Mouse (Mus musculus): ENCODE data around the gene Cdc42se1.

DNA sequence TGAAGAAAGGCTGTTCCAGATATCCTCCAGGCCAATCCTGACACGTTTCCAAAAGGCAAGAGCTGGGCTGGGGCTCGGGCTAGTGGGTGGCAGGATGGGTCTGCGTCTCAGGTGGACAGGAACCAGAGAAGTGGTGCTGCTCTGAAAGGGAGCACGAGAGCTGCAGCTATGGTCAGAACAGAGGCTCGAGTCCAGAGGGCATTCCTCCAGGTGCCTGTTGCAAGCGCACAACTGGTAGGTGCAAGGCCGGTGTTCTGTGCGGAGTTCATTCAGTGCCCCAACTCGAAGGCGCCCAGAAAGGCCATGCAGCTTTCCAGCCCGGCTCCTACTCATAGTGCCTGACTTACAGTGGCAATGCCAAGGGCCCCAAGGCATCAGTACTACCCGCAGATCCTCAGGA lies 11.4 kb downstream of the Cdc42se1 start:
- TF ChIP-seq HCFC1 (IDR thresholded peaks at IDR 0.05; ENCODE audit: borderline replicate concordance, insufficient read depth, low read length) (no peak), CHD2 (IDR thresholded peaks at IDR 0.05; ENCODE audit: low read depth, low read length) (no peak), ZC3H11A (IDR thresholded peaks at IDR 0.05; ENCODE audit: borderline replicate concordance, low read depth, low read length) (no peak), MAFK (IDR thresholded peaks at IDR 0.05; ENCODE audit: insufficient read depth, low read depth, low read length) (no peak)

Measured in ES-E14 (cell line).